Mouse (Mus musculus) olfactory bulb, adult 2 months (tissue): Measurements from ENCODE around the gene Klhl18.

Source experiments
- CTCF ChIP-seq: fragments of 200-500 bp; IDR thresholded peaks from 2 replicates; pipeline ENCODE4 v1.5.1; 2012; ENCODE audit warnings: low read depth, mild to moderate bottlenecking, low read length, moderate library complexity; ENCODE audit not compliant: insufficient read depth
- POLR2A ChIP-seq: fragments of 200-500 bp; IDR thresholded peaks from 2 replicates; pipeline ENCODE4 v1.6.1; 2012; ENCODE audit warnings: mild to moderate bottlenecking, low read depth, low read length, moderate library complexity; ENCODE audit not compliant: insufficient read depth

DNA sequence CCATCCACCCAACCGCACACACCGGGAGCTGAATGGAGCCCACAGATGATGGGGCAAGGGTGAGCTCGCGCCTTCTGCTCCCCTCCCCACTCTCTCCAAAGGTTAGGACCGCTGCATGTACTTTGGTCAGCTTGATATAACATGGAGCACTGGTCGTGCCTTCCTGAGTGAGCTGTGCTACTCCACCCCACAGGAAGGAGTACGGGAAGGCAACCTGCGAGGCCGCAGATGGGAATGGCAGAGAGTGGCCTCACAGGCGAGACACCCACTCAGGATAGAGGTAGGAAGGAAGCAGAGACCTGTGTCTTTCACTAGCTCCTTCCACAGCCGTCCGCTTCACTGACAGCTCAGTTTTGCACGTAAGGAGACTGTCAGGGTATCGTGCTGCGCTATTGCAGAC, 28.1 kb downstream of the Klhl18 start:
- no peak for TF ChIP-seq CTCF
- no peak for TF ChIP-seq POLR2A
